ENCODE assay signal across 15 mouse cellular contexts in genomic region chr2:138974548-138974947, GRCm38 (mm10).
"Had no signal": no experiment of that assay in that cellular context is flagged by ENCODE, and none has a peak within 500 bp of the region (broad histone marks: within the 10 kb centered on the region; RNA-seq: fewer than 3 reads in every experiment).

No protein-coding gene starts in this region.

- H3K4me3 ChIP-seq: limb, embryonic 12.5 days; liver, embryonic 15.5 days; lung, embryonic 15.5 days; myocyte; neural tube, embryonic 15.5 days had no signal

- H3K4me1 ChIP-seq: limb, embryonic 12.5 days; liver, embryonic 15.5 days; lung, embryonic 15.5 days; neural tube, embryonic 15.5 days had no signal

- H3K27ac ChIP-seq: limb, embryonic 12.5 days; liver, embryonic 15.5 days; lung, embryonic 15.5 days; neural tube, embryonic 15.5 days had no signal

- DNase-seq: kidney, adult 11 months; kidney, adult 9 months; kidney, postnatal 14 days; layer of hippocampus, postnatal 36 days; lung, postnatal 36 days; right cerebral cortex, adult 18-20 months; right cerebral cortex, postnatal 25 days; thymus, postnatal 14 days had no signal

- H3K9ac ChIP-seq: limb, embryonic 12.5 days; liver, embryonic 15.5 days; lung, embryonic 15.5 days; neural tube, embryonic 15.5 days had no signal

- H3K27me3 ChIP-seq: limb, embryonic 12.5 days; liver, embryonic 15.5 days; lung, embryonic 15.5 days; neural tube, embryonic 15.5 days had no signal

- H3K9me3 ChIP-seq: limb, embryonic 12.5 days; liver, embryonic 15.5 days; lung, embryonic 15.5 days; neural tube, embryonic 15.5 days had no signal

- H3K36me3 ChIP-seq: limb, embryonic 12.5 days; liver, embryonic 15.5 days; lung, embryonic 15.5 days; neural tube, embryonic 15.5 days had no signal

- ATAC-seq: midbrain, embryonic 16.5 days had no signal

- H3K4me2 ChIP-seq: limb, embryonic 12.5 days; liver, embryonic 11.5 days; liver, embryonic 15.5 days; lung, embryonic 15.5 days; neural tube, embryonic 15.5 days had no signal
